Mouse (Mus musculus) testis, adult 2 months (tissue): ENCODE measurements around the gene Plekhg1.

Experiments
- CTCF ChIP-seq: fragments of 200-500 bp; IDR thresholded peaks from 2 replicates; pipeline ENCODE4 v1.5.1; 2012; ENCODE audit warnings: low read depth, mild to moderate bottlenecking, inconsistent platforms, low read length, moderate library complexity; ENCODE audit not compliant: control insufficient read depth, insufficient read depth, insufficient replicate concordance
- POLR2A ChIP-seq: fragments of 200-500 bp; IDR thresholded peaks from 2 replicates; pipeline ENCODE4 v1.6.1; 2012; ENCODE audit warnings: low read depth, mild to moderate bottlenecking, inconsistent platforms, low read length, moderate library complexity; ENCODE audit not compliant: control insufficient read depth

GRCm38 (mm10) chr10:3920368-3921152 lies 180.4 kb downstream of the Plekhg1 start:
- TF ChIP-seq POLR2A = no peak
- no peak for TF ChIP-seq CTCF
